Mouse (Mus musculus) layer of hippocampus, postnatal 10 days (tissue): ENCODE measurements around the gene Olfr1242. TPM values are rescaled to one million over a fixed set of nuclear protein-coding genes. Genes with fewer than 3 reads are reported as not detected.

ENCODE experiments used
- DNase-seq, 2 experiments: peaks; one replicate each; pipeline ENCODE4 v3.0.0; 2021; ENCODE audit warnings: low spot score in 2 of 2
- long read RNA-seq: library from polyadenylated mRNA; stranded (forward); transcript quantifications from one replicate; pipeline ENCODE4 v2.0.0, GENCODE M21; 2023
- total RNA-seq, 2 experiments: library from RNA; stranded (reverse); gene quantifications; 2 replicates each; pipeline ENCODE4 v1.2.3; 2021

Olfr1242 gene
- total RNA-seq: not detected
- long read RNA-seq: 0 reads

GRCm38 (mm10) chr2:89498235-89498634, at the start of gene Olfr1242:
Gene Olfr1242 (minus strand): TSS chr2:89498335.
- DNase-seq: no peak

GRCm38 (mm10) chr2:89544516-89544915, 46.4 kb upstream of the Olfr1242 start:
- no peak for DNase-seq

- DNase-seq: no peak
These were observed 41.8 kb upstream of the Olfr1242 start for GRCm38 (mm10) chr2:89539923-89540322.

- DNase-seq: no peak
These were observed 33.3 kb upstream of the Olfr1242 start, which contains the start of gene Olfr1243 for GRCm38 (mm10) chr2:89531387-89531786. Gene Olfr1243 (minus strand): TSS chr2:89531487.

GRCm38 (mm10) chr2:89487026-89487425, 11.1 kb downstream of the Olfr1242 start, which contains the start of gene Olfr1241:
Gene Olfr1241 (minus strand): TSS chr2:89487126.
- no peak for DNase-seq

- DNase-seq: no peak
These were observed 55.2 kb downstream of the Olfr1242 start, which contains the start of gene Olfr1240 for GRCm38 (mm10) chr2:89442900-89443299. Gene Olfr1240 (minus strand): TSS chr2:89443000.

Other genes starting within 250 kb of the Olfr1242 start
- gene Olfr1228, start 244.3 kb downstream of the Olfr1242 start, total RNA-seq: not detected
- not detected for gene Olfr1229, start 210.3 kb downstream of the Olfr1242 start, total RNA-seq
- gene Olfr1230, start 201.1 kb downstream of the Olfr1242 start, total RNA-seq: not detected
- gene Olfr1231, start 191.3 kb downstream of the Olfr1242 start, total RNA-seq: not detected
- not detected for gene Olfr1232, start 168.7 kb downstream of the Olfr1242 start, total RNA-seq
- not detected for gene Olfr1233, start 155.9 kb downstream of the Olfr1242 start, total RNA-seq
- gene Olfr1234, start 133.5 kb downstream of the Olfr1242 start, total RNA-seq: not detected
- gene Olfr1238, start 88.7 kb downstream of the Olfr1242 start, total RNA-seq: not detected
- gene Olfr1239, start 77.9 kb downstream of the Olfr1242 start, total RNA-seq: not detected
- gene Olfr1240, start 55.3 kb downstream of the Olfr1242 start, total RNA-seq: not detected
- not detected for gene Olfr1241, start 11.2 kb downstream of the Olfr1242 start, total RNA-seq
- gene Olfr1243, start 33.2 kb upstream of the Olfr1242 start, total RNA-seq: not detected
- gene Olfr1245, start 80.1 kb upstream of the Olfr1242 start, total RNA-seq: not detected
- gene Olfr1246, start 94.8 kb upstream of the Olfr1242 start, total RNA-seq: not detected
- not detected for gene Olfr1247, start 115.8 kb upstream of the Olfr1242 start, total RNA-seq
- not detected for gene Olfr1248, start 119.9 kb upstream of the Olfr1242 start, total RNA-seq
- not detected for gene Olfr1249, start 136.6 kb upstream of the Olfr1242 start, total RNA-seq
- not detected for gene Olfr1250, start 163.1 kb upstream of the Olfr1242 start, total RNA-seq
- gene Olfr1251, start 173.6 kb upstream of the Olfr1242 start, total RNA-seq: not detected
- gene Olfr1252, start 226.7 kb upstream of the Olfr1242 start, total RNA-seq: not detected